Mouse (Mus musculus): ENCODE results near the gene Marco. TPM values are rescaled to one million over a fixed set of nuclear protein-coding genes. Genes with fewer than 3 reads are reported as not detected.

The Marco gene
- 0.21 TPM in 1 of 2 replicates, not detected in the other for polyA plus RNA-seq (2014; fragmentation: Nextera tagmentation; extraction: Ambion mirVana)

- H3K4me1 ChIP-seq (ENCODE audit: control insufficient read depth, insufficient read depth, low read length): no peaks in the 10 kb centered on the region
- H3K27me3 ChIP-seq (ENCODE audit: control insufficient read depth, insufficient read depth, low read length): no peaks in the 10 kb centered on the region
- ATAC-seq (ENCODE audit: insufficient number of reproducible peaks, low FRiP score, low TSS enrichment, low read depth) (no peak), DNase-seq (ENCODE audit: low spot score) (no peak)
- H3K36me3 ChIP-seq (ENCODE audit: control insufficient read depth, insufficient read depth, low read length): no peaks in the 10 kb centered on the region
- H3K4me2 ChIP-seq (ENCODE audit: low read depth, severe bottlenecking): no peak within 1 kb of the TSS
- H3K9ac ChIP-seq (ENCODE audit: low read length): no peak within 1 kb of the TSS
- WGBS: 81% methylated on average over 1 of the region's 1 CpGs
- no peaks in the 10 kb centered on the region for H3K9me3 ChIP-seq (ENCODE audit: control insufficient read depth, low read length)
- H3K27ac ChIP-seq (replicated peaks; ENCODE audit: low read depth, low read length): no peak within 1 kb of the TSS
- no peak within 1 kb of the TSS for H3K4me3 ChIP-seq (ENCODE audit: low read depth, low read length)
These were observed at the start of gene Marco for GRCm38 (mm10) chr1:120504924-120505323. TSS of gene Marco (minus strand) at chr1:120505024.

GRCm38 (mm10) chr1:120539506-120540029 is 34.7 kb upstream of the Marco start:
- DNase-seq (ENCODE audit: low spot score) (no peak), ATAC-seq (ENCODE audit: insufficient number of reproducible peaks, low FRiP score, low TSS enrichment, low read depth) (no peak)
- WGBS: 78% methylated on average over 7 of the region's 7 CpGs

GRCm38 (mm10) chr1:120536998-120537397 is 32.2 kb upstream of the Marco start:
- no peak for ATAC-seq (ENCODE audit: insufficient number of reproducible peaks, low FRiP score, low TSS enrichment, low read depth)
- H3K9ac ChIP-seq (ENCODE audit: low read length): no peak overlapping the region
- no peaks in the 10 kb centered on the region for H3K27me3 ChIP-seq (ENCODE audit: control insufficient read depth, insufficient read depth, low read length)
- H3K9me3 ChIP-seq (ENCODE audit: control insufficient read depth, low read length): no peaks in the 10 kb centered on the region
- DNase-seq (ENCODE audit: low spot score): no peak
- no peaks in the 10 kb centered on the region for H3K36me3 ChIP-seq (ENCODE audit: control insufficient read depth, insufficient read depth, low read length)
- no peak overlapping the region for H3K27ac ChIP-seq (replicated peaks; ENCODE audit: low read depth, low read length)
- no peak overlapping the region for H3K4me2 ChIP-seq (ENCODE audit: low read depth, severe bottlenecking)
- no peak overlapping the region for H3K4me3 ChIP-seq (ENCODE audit: low read depth, low read length)
- WGBS: 100% methylated on average over 1 of the region's 1 CpGs
- H3K4me1 ChIP-seq (ENCODE audit: control insufficient read depth, insufficient read depth, low read length): no peaks in the 10 kb centered on the region

More at GRCm38 (mm10) chr1:120539506-120540029, 34.7 kb upstream of the Marco start:
- H3K27me3 ChIP-seq (ENCODE audit: control insufficient read depth, insufficient read depth, low read length): no peaks in the 10 kb centered on the region
- H3K36me3 ChIP-seq (ENCODE audit: control insufficient read depth, insufficient read depth, low read length): no peaks in the 10 kb centered on the region
- H3K9ac ChIP-seq (ENCODE audit: low read length): no peak overlapping the region
- no peak overlapping the region for H3K4me2 ChIP-seq (ENCODE audit: low read depth, severe bottlenecking)
- H3K4me1 ChIP-seq (ENCODE audit: control insufficient read depth, insufficient read depth, low read length): no peaks in the 10 kb centered on the region
- no peak overlapping the region for H3K27ac ChIP-seq (replicated peaks; ENCODE audit: low read depth, low read length)
- H3K9me3 ChIP-seq (ENCODE audit: control insufficient read depth, low read length): no peaks in the 10 kb centered on the region
- no peak overlapping the region for H3K4me3 ChIP-seq (ENCODE audit: low read depth, low read length)

GRCm38 (mm10) chr1:120535919-120536318 is 31.1 kb upstream of the Marco start:
- H3K36me3 ChIP-seq (ENCODE audit: control insufficient read depth, insufficient read depth, low read length): no peaks in the 10 kb centered on the region
- no peak for ATAC-seq (ENCODE audit: insufficient number of reproducible peaks, low FRiP score, low TSS enrichment, low read depth)
- H3K27me3 ChIP-seq (ENCODE audit: control insufficient read depth, insufficient read depth, low read length): no peaks in the 10 kb centered on the region
- H3K27ac ChIP-seq (replicated peaks; ENCODE audit: low read depth, low read length): no peak overlapping the region
- H3K4me3 ChIP-seq (ENCODE audit: low read depth, low read length): no peak overlapping the region
- H3K4me1 ChIP-seq (ENCODE audit: control insufficient read depth, insufficient read depth, low read length): no peaks in the 10 kb centered on the region
- H3K9ac ChIP-seq (ENCODE audit: low read length): no peak overlapping the region
- DNase-seq (ENCODE audit: low spot score): no peak
- WGBS: 85% methylated on average over 1 of the region's 1 CpGs
- no peak overlapping the region for H3K4me2 ChIP-seq (ENCODE audit: low read depth, severe bottlenecking)
- no peaks in the 10 kb centered on the region for H3K9me3 ChIP-seq (ENCODE audit: control insufficient read depth, low read length)

- Histone ChIP-seq H3K4me1 (ENCODE audit: control insufficient read depth, insufficient read depth, low read length) (no peaks in the 10 kb centered on the region), H3K27ac (replicated peaks; ENCODE audit: low read depth, low read length) (no peak overlapping the region), H3K27me3 (ENCODE audit: control insufficient read depth, insufficient read depth, low read length) (no peaks in the 10 kb centered on the region), H3K9me3 (ENCODE audit: control insufficient read depth, low read length) (no peaks in the 10 kb centered on the region), H3K36me3 (ENCODE audit: control insufficient read depth, insufficient read depth, low read length) (no peaks in the 10 kb centered on the region), H3K9ac (ENCODE audit: low read length) (no peak overlapping the region), H3K4me2 (ENCODE audit: low read depth, severe bottlenecking) (no peak overlapping the region), H3K4me3 (ENCODE audit: low read depth, low read length) (no peak overlapping the region)
- DNase-seq (ENCODE audit: low spot score) (no peak), ATAC-seq (ENCODE audit: insufficient number of reproducible peaks, low FRiP score, low TSS enrichment, low read depth) (no peak)
- 79% methylated on average over 6 of the region's 6 CpGs for WGBS
These were observed 27.6 kb upstream of the Marco start for GRCm38 (mm10) chr1:120532321-120532916.

GRCm38 (mm10) chr1:120531770-120532169 is 26.9 kb upstream of the Marco start:
- Histone ChIP-seq H3K27me3 (ENCODE audit: control insufficient read depth, insufficient read depth, low read length) (no peaks in the 10 kb centered on the region), H3K9ac (ENCODE audit: low read length) (no peak overlapping the region), H3K4me2 (ENCODE audit: low read depth, severe bottlenecking) (no peak overlapping the region), H3K27ac (replicated peaks; ENCODE audit: low read depth, low read length) (no peak overlapping the region), H3K4me3 (ENCODE audit: low read depth, low read length) (no peak overlapping the region), H3K4me1 (ENCODE audit: control insufficient read depth, insufficient read depth, low read length) (no peaks in the 10 kb centered on the region), H3K36me3 (ENCODE audit: control insufficient read depth, insufficient read depth, low read length) (no peaks in the 10 kb centered on the region), H3K9me3 (ENCODE audit: control insufficient read depth, low read length) (no peaks in the 10 kb centered on the region)
- 89% methylated on average over 3 of the region's 3 CpGs for WGBS
- DNase-seq (ENCODE audit: low spot score): no peak
- no peak for ATAC-seq (ENCODE audit: insufficient number of reproducible peaks, low FRiP score, low TSS enrichment, low read depth)

- 88% methylated on average over 2 of the region's 2 CpGs for WGBS
- no peak for ATAC-seq (ENCODE audit: insufficient number of reproducible peaks, low FRiP score, low TSS enrichment, low read depth)
- no peak for DNase-seq (ENCODE audit: low spot score)
These were observed 25.1 kb upstream of the Marco start for GRCm38 (mm10) chr1:120529881-120530280.

GRCm38 (mm10) chr1:120517618-120518017 is 12.8 kb upstream of the Marco start:
- H3K4me2 ChIP-seq (ENCODE audit: low read depth, severe bottlenecking): no peak overlapping the region
- H3K9me3 ChIP-seq (ENCODE audit: control insufficient read depth, low read length): no peaks in the 10 kb centered on the region
- H3K27me3 ChIP-seq (ENCODE audit: control insufficient read depth, insufficient read depth, low read length): no peaks in the 10 kb centered on the region
- 75% methylated on average over 7 of the region's 7 CpGs for WGBS
- H3K4me1 ChIP-seq (ENCODE audit: control insufficient read depth, insufficient read depth, low read length): no peaks in the 10 kb centered on the region
- H3K36me3 ChIP-seq (ENCODE audit: control insufficient read depth, insufficient read depth, low read length): no peaks in the 10 kb centered on the region
- H3K27ac ChIP-seq (replicated peaks; ENCODE audit: low read depth, low read length): no peak overlapping the region
- no peak for ATAC-seq (ENCODE audit: insufficient number of reproducible peaks, low FRiP score, low TSS enrichment, low read depth)
- H3K4me3 ChIP-seq (ENCODE audit: low read depth, low read length): no peak overlapping the region
- no peak for DNase-seq (ENCODE audit: low spot score)
- H3K9ac ChIP-seq (ENCODE audit: low read length): no peak overlapping the region

More at GRCm38 (mm10) chr1:120529881-120530280, 25.1 kb upstream of the Marco start:
- Histone ChIP-seq H3K27me3 (ENCODE audit: control insufficient read depth, insufficient read depth, low read length) (no peaks in the 10 kb centered on the region), H3K36me3 (ENCODE audit: control insufficient read depth, insufficient read depth, low read length) (no peaks in the 10 kb centered on the region), H3K9ac (ENCODE audit: low read length) (no peak overlapping the region), H3K27ac (replicated peaks; ENCODE audit: low read depth, low read length) (no peak overlapping the region), H3K4me3 (ENCODE audit: low read depth, low read length) (no peak overlapping the region), H3K4me2 (ENCODE audit: low read depth, severe bottlenecking) (no peak overlapping the region), H3K9me3 (ENCODE audit: control insufficient read depth, low read length) (no peaks in the 10 kb centered on the region), H3K4me1 (ENCODE audit: control insufficient read depth, insufficient read depth, low read length) (no peaks in the 10 kb centered on the region)

GRCm38 (mm10) chr1:120510311-120510710 is 5.5 kb upstream of the Marco start:
- Histone ChIP-seq H3K4me3 (ENCODE audit: low read depth, low read length) (no peak overlapping the region), H3K4me1 (ENCODE audit: control insufficient read depth, insufficient read depth, low read length) (no peaks in the 10 kb centered on the region), H3K27me3 (ENCODE audit: control insufficient read depth, insufficient read depth, low read length) (no peaks in the 10 kb centered on the region), H3K9ac (ENCODE audit: low read length) (no peak overlapping the region), H3K36me3 (ENCODE audit: control insufficient read depth, insufficient read depth, low read length) (no peaks in the 10 kb centered on the region), H3K27ac (replicated peaks; ENCODE audit: low read depth, low read length) (no peak overlapping the region), H3K4me2 (ENCODE audit: low read depth, severe bottlenecking) (no peak overlapping the region), H3K9me3 (ENCODE audit: control insufficient read depth, low read length) (no peaks in the 10 kb centered on the region)
- DNase-seq (ENCODE audit: low spot score) (no peak), ATAC-seq (ENCODE audit: insufficient number of reproducible peaks, low FRiP score, low TSS enrichment, low read depth) (no peak)
- WGBS: 77% methylated on average over 3 of the region's 3 CpGs
